ENCODE assay signal across 8 mouse cellular contexts in genomic region chr6:90327670-90328069, GRCm38 (mm10). TPM values are rescaled to one million over a fixed set of nuclear protein-coding genes. Genes with fewer than 3 reads are reported as not detected.
DNase-seq lines count a peak whose midpoint lies in the region; ATAC-seq and TF ChIP-seq lines count a peak whose summit lies in the region.

No protein-coding gene starts in this region.

- no peaks in the 10 kb centered on the region for H3K9me3 ChIP-seq in heart, embryonic 10.5 days
- H3K9me3 ChIP-seq in hindbrain, postnatal 0 days (ENCODE audit: low read length), result no peaks in the 10 kb centered on the region
- no peaks in the 10 kb centered on the region for H3K9me3 ChIP-seq in stomach, postnatal 0 days (ENCODE audit: control insufficient read depth, low read length)
- H3K9me3 ChIP-seq in forebrain, embryonic 13.5 days (replicated peaks), result no peaks in the 10 kb centered on the region

- H3K36me3 ChIP-seq in heart, embryonic 10.5 days, result no peaks in the 10 kb centered on the region
- H3K36me3 ChIP-seq in hindbrain, postnatal 0 days (ENCODE audit: insufficient read depth, low read length), result no peaks in the 10 kb centered on the region
- no peaks in the 10 kb centered on the region for H3K36me3 ChIP-seq in stomach, postnatal 0 days (ENCODE audit: control insufficient read depth, insufficient read depth, low read length)
- H3K36me3 ChIP-seq in forebrain, embryonic 13.5 days (ENCODE audit: poor library complexity, severe bottlenecking), result no peaks in the 10 kb centered on the region

- H3K27me3 ChIP-seq in heart, embryonic 10.5 days (ENCODE audit: insufficient read depth, poor library complexity, severe bottlenecking), result peaks cover 39% of the 10 kb centered on the region
- no peaks in the 10 kb centered on the region for H3K27me3 ChIP-seq in hindbrain, postnatal 0 days (ENCODE audit: insufficient read depth, low read length)
- no peaks in the 10 kb centered on the region for H3K27me3 ChIP-seq in stomach, postnatal 0 days (ENCODE audit: control insufficient read depth, insufficient read depth, low read length)
- 0 out of 2 replicates have a peak, but pooled peaks cover 5% of the 10 kb centered on the region for H3K27me3 ChIP-seq in forebrain, embryonic 13.5 days

- peak; percentile 75 for TF ChIP-seq CTCF in hindbrain, postnatal 0 days (IDR thresholded peaks at IDR 0.05; ENCODE audit: low read depth)
- TF ChIP-seq CTCF in stomach, postnatal 0 days (IDR thresholded peaks at IDR 0.05; ENCODE audit: low read depth), result peak; percentile 77

- no peak overlapping the region for H3K4me3 ChIP-seq in heart, embryonic 10.5 days
- no peak overlapping the region for H3K4me3 ChIP-seq in hindbrain, postnatal 0 days (ENCODE audit: low read length)
- no peak overlapping the region for H3K4me3 ChIP-seq in stomach, postnatal 0 days (ENCODE audit: low read depth, low read length)
- no peak overlapping the region for H3K4me3 ChIP-seq in forebrain, embryonic 13.5 days

- intact Hi-C loops in heart, postnatal 10 days (cut with DNase I), result loop anchor here (10.0 kb wide), 1 partner anchor 643 kb away; no protein-coding TSS in a partner anchor

- WGBS in heart, embryonic 10.5 days, result 17% methylated on average over 6 of the region's 6 CpGs
- 20% methylated on average over 6 of the region's 6 CpGs for WGBS in hindbrain, postnatal 0 days
- WGBS in stomach, postnatal 0 days, result 19% methylated on average over 6 of the region's 6 CpGs
- WGBS in forebrain, embryonic 13.5 days, result 23% methylated on average over 6 of the region's 6 CpGs

- H3K27ac ChIP-seq in heart, embryonic 10.5 days, result no peak overlapping the region
- H3K27ac ChIP-seq in hindbrain, postnatal 0 days, result no peak overlapping the region
- no peak overlapping the region for H3K27ac ChIP-seq in stomach, postnatal 0 days (replicated peaks)
- no peak overlapping the region for H3K27ac ChIP-seq in forebrain, embryonic 13.5 days

- H3K4me2 ChIP-seq in hindbrain, postnatal 0 days (ENCODE audit: low read depth, low read length), result no peak overlapping the region
- H3K4me2 ChIP-seq in stomach, postnatal 0 days (replicated peaks; ENCODE audit: low read depth), result no peak overlapping the region
- H3K4me2 ChIP-seq in forebrain, embryonic 13.5 days, result no peak overlapping the region

- H3K9ac ChIP-seq in hindbrain, postnatal 0 days (replicated peaks; ENCODE audit: low read length), result no peak overlapping the region
- no peak overlapping the region for H3K9ac ChIP-seq in stomach, postnatal 0 days (ENCODE audit: low read length)
- H3K9ac ChIP-seq in forebrain, embryonic 13.5 days, result no peak overlapping the region

- TF ChIP-seq EP300 in stomach, postnatal 0 days (optimal IDR thresholded peaks at IDR 0.05), result no peak

- ATAC-seq in hindbrain, postnatal 0 days, result no peak
- no peak for ATAC-seq in stomach, postnatal 0 days (ENCODE audit: low FRiP score, low TSS enrichment)
- ATAC-seq in forebrain, embryonic 13.5 days, result no peak

- peaks cover 6% of the 10 kb centered on the region; the same call in 1 of the 2 replicates for H3K4me1 ChIP-seq in heart, embryonic 10.5 days
- no peaks in the 10 kb centered on the region; the same call in 1 of the 2 replicates for H3K4me1 ChIP-seq in hindbrain, postnatal 0 days (ENCODE audit: insufficient read depth, low read length)
- no peaks in the 10 kb centered on the region for H3K4me1 ChIP-seq in stomach, postnatal 0 days (replicated peaks; ENCODE audit: control insufficient read depth, insufficient read depth)
- H3K4me1 ChIP-seq in forebrain, embryonic 13.5 days, result peaks cover 7% of the 10 kb centered on the region; the same call in 1 of the 2 replicates

- peak; percentile 18 to 25 for DNase-seq in heart, postnatal 10 days
- DNase-seq in heart, embryonic 10.5 days (ENCODE audit: low spot score), result no peak
- DNase-seq in testis, postnatal 14 days (ENCODE audit: low spot score), result peak; percentile 11
- no peak for DNase-seq in testis, postnatal 10 days (ENCODE audit: low spot score)
- DNase-seq in hindbrain, postnatal 0 days (ENCODE audit: low spot score), result peak; percentile 68
- DNase-seq in stomach, postnatal 0 days (ENCODE audit: low spot score), result peak; percentile 33
- DNase-seq in c-Kit-positive CD71-positive TER-119-positive erythroid progenitor cells, embryonic 14.5 days (ENCODE audit: low spot score), result no peak

RNA-seq across cellular contexts. Expression of gene Chst13, which starts 2.7 kb away (rescaled TPM):
- not detected for total RNA-seq in heart, postnatal 10 days (2021)
- polyA plus RNA-seq in heart, embryonic 10.5 days (2016; fragmentation: Nextera tagmentation; extraction: Ambion mirVana), result 0.44 and 1.6 TPM in 2 replicates
- total RNA-seq in hindbrain, postnatal 0 days (2014; rRNA removed), result 0.11 and 0.21 TPM in 2 replicates
- 0.20 and 0.35 TPM in 2 replicates for polyA plus RNA-seq in hindbrain, postnatal 0 days (2015; fragmentation: Nextera tagmentation; extraction: Ambion mirVana)
- 0.40 and 0.87 TPM in 2 replicates for polyA plus RNA-seq in stomach, postnatal 0 days (2015; fragmentation: Nextera tagmentation; extraction: Ambion mirVana)
- 0.18 TPM in 1 of 2 replicates, not detected in the other for polyA plus RNA-seq in forebrain, embryonic 13.5 days (2015; fragmentation: Nextera tagmentation; extraction: Ambion mirVana)

RNA-seq across cellular contexts. Expression of gene Uroc1, which starts 5.4 kb away (rescaled TPM):
- total RNA-seq in heart, postnatal 10 days (2021), result not detected
- 0.21 TPM in 1 of 2 replicates, not detected in the other for polyA plus RNA-seq in heart, embryonic 10.5 days (2016; fragmentation: Nextera tagmentation; extraction: Ambion mirVana)
- 0.07 TPM in 1 of 2 replicates, not detected in the other for total RNA-seq in hindbrain, postnatal 0 days (2014; rRNA removed)
- polyA plus RNA-seq in hindbrain, postnatal 0 days (2015; fragmentation: Nextera tagmentation; extraction: Ambion mirVana), result 0.04 TPM in 1 of 2 replicates, not detected in the other
- polyA plus RNA-seq in stomach, postnatal 0 days (2015; fragmentation: Nextera tagmentation; extraction: Ambion mirVana), result 0.16 and 0.33 TPM in 2 replicates
- polyA plus RNA-seq in forebrain, embryonic 13.5 days (2015; fragmentation: Nextera tagmentation; extraction: Ambion mirVana), result not detected in 2 replicates

RNA-seq across cellular contexts. Expression of gene BC048671, which starts 26.7 kb away (rescaled TPM):
- total RNA-seq in heart, postnatal 10 days (2021), result not detected
- not detected in 2 replicates for polyA plus RNA-seq in heart, embryonic 10.5 days (2016; fragmentation: Nextera tagmentation; extraction: Ambion mirVana)
- not detected in 2 replicates for total RNA-seq in hindbrain, postnatal 0 days (2014; rRNA removed)
- not detected in 2 replicates for polyA plus RNA-seq in hindbrain, postnatal 0 days (2015; fragmentation: Nextera tagmentation; extraction: Ambion mirVana)
- polyA plus RNA-seq in stomach, postnatal 0 days (2015; fragmentation: Nextera tagmentation; extraction: Ambion mirVana), result 0.28 and 0.33 TPM in 2 replicates
- not detected in 2 replicates for polyA plus RNA-seq in forebrain, embryonic 13.5 days (2015; fragmentation: Nextera tagmentation; extraction: Ambion mirVana)

RNA-seq across cellular contexts. Expression of gene Zxdc, which starts 41.6 kb away (rescaled TPM):
- total RNA-seq in heart, postnatal 10 days (2021), result 10 to 100 TPM; 15.7 to 18.0 TPM
- 5.3 and 5.5 TPM in 2 replicates for polyA plus RNA-seq in heart, embryonic 10.5 days (2016; fragmentation: Nextera tagmentation; extraction: Ambion mirVana)
- 45.7 and 49.7 TPM in 2 replicates for total RNA-seq in hindbrain, postnatal 0 days (2014; rRNA removed)
- 7.4 and 7.8 TPM in 2 replicates for polyA plus RNA-seq in hindbrain, postnatal 0 days (2015; fragmentation: Nextera tagmentation; extraction: Ambion mirVana)
- 4.7 and 4.9 TPM in 2 replicates for polyA plus RNA-seq in stomach, postnatal 0 days (2015; fragmentation: Nextera tagmentation; extraction: Ambion mirVana)
- 9.1 and 10.3 TPM in 2 replicates for polyA plus RNA-seq in forebrain, embryonic 13.5 days (2015; fragmentation: Nextera tagmentation; extraction: Ambion mirVana)

Comparison
In these comparisons a context has a peak if more than half of its experiments do, and no peak if none do; other contexts are left out.
1. DNase-seq: peak in heart, postnatal 10 days (2 of 2), testis, postnatal 14 days (single experiment), hindbrain, postnatal 0 days (single experiment) and stomach, postnatal 0 days (single experiment); none in heart, embryonic 10.5 days (single experiment), testis, postnatal 10 days (single experiment) and c-Kit-positive CD71-positive TER-119-positive erythroid progenitor cells, embryonic 14.5 days (single experiment).